Mouse (Mus musculus) heart, postnatal 0 days (tissue): ENCODE results near the gene Xrcc1. TPM values are rescaled to one million over a fixed set of nuclear protein-coding genes. Genes with fewer than 3 reads are reported as not detected.

Experiments used
- ATAC-seq: fragments of 200-750 bp; cut with Nextera tagmentation; 2 replicates; pipeline ENCODE4 v1.8.0; 2017; ENCODE audit warnings: low read depth, moderate number of reproducible peaks, moderate library complexity; ENCODE audit not compliant: insufficient read depth
- DNase-seq: peaks from one replicate; pipeline ENCODE4 v3.0.0-alpha.2; 2016; ENCODE audit warnings: low spot score
- H3K27ac ChIP-seq: fragments of 300-500 bp; sonication (generic); 2 replicates; pipeline ENCODE4 v1.5.1; 2014; ENCODE audit warnings: low read depth, mild to moderate bottlenecking
- H3K27me3 ChIP-seq: fragments of 300-500 bp; sonication (generic); 2 replicates; pipeline ENCODE4 v1.6.1; 2014; ENCODE audit warnings: low read length, mixed read lengths; ENCODE audit not compliant: control insufficient read depth, insufficient read depth
- H3K36me3 ChIP-seq: fragments of 300-500 bp; sonication (generic); replicated peaks from 2 replicates; pipeline ENCODE4 v1.6.1; 2014; ENCODE audit warnings: low read length, mixed read lengths; ENCODE audit not compliant: control insufficient read depth, insufficient read depth
- H3K4me1 ChIP-seq: fragments of 300-500 bp; sonication (generic); 2 replicates; pipeline ENCODE4 v1.6.1; 2014; ENCODE audit warnings: antibody characterized with exemption; ENCODE audit not compliant: control insufficient read depth, insufficient read depth
- H3K4me2 ChIP-seq: fragments of 300-500 bp; sonication (generic); 2 replicates; pipeline ENCODE4 v1.6.1; 2014; ENCODE audit warnings: low read depth, mild to moderate bottlenecking, low read length, moderate library complexity
- H3K4me3 ChIP-seq: fragments of 300-500 bp; sonication (generic); 2 replicates; pipeline ENCODE4 v1.5.1; 2014; ENCODE audit warnings: low read depth, low read length
- H3K9ac ChIP-seq: fragments of 300-500 bp; sonication (generic); replicated peaks from 2 replicates; pipeline ENCODE4 v1.6.1; 2014; ENCODE audit warnings: low read depth, low read length, mixed read lengths
- H3K9me3 ChIP-seq: fragments of 300-500 bp; sonication (generic); replicated peaks from 2 replicates; pipeline ENCODE4 v1.6.1; 2016; ENCODE audit warnings: low read length; ENCODE audit not compliant: control insufficient read depth
- CTCF ChIP-seq: IDR thresholded peaks from 2 replicates; pipeline ENCODE4 v1.5.1; 2016; ENCODE audit warnings: antibody characterized with exemption, control low read depth, low read depth
- EP300 ChIP-seq: IDR thresholded peaks from 2 replicates; pipeline ENCODE4 v1.6.1; 2016; ENCODE audit warnings: antibody characterized with exemption, low read depth
- WGBS: fragments of 180-500 bp; shearing (Covaris S2); extraction: QIAGEN DNeasy Blood & Tissue Kit; methylation state at CpG from one replicate; pipeline ENCODE4 v1.1.7; 2014; 5-methylcytosine and 5-hydroxymethylcytosine counted together
- polyA plus RNA-seq: library from polyadenylated mRNA; unstranded; fragments of >200 nt; fragmentation: Nextera tagmentation; extraction: Ambion mirVana; gene quantifications from 2 replicates; pipeline ENCODE4 v1.2.1, GENCODE M21; 2015
- total RNA-seq: library from RNA; depleted of rRNA; stranded (reverse); fragments of >200 nt; gene quantifications from 2 replicates; pipeline ENCODE4 v1.2.3, GENCODE M21; 2014; ENCODE audit warnings: low replicate concordance

The Xrcc1 gene
- total and polyA plus RNA-seq, 2 experiments from 2014 or later = 31.1 to 46.1 TPM

DNA sequence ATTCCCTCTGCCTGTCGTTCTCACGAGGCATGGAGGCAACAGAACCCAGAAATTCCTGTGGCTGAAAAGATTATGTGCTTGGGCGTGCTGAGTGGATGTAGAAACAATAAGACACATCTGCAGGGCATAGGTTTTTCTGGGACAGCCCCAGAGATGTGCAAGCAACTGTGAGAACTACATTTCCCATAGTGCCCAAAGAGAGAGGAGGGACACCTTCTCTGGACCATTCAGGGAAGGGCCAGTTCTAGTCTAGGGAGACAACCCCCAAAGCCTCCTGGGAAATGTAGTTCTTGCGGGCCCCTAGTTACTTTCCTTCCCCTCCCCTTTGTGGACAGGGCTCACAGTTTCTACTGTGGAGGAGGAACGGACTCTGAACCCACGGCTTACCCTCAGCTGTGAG, 61.9 kb downstream of the Xrcc1 start:
- WGBS = 49% methylated on average over 6 of the region's 6 CpGs
- peak; percentile 71 for DNase-seq

DNA sequence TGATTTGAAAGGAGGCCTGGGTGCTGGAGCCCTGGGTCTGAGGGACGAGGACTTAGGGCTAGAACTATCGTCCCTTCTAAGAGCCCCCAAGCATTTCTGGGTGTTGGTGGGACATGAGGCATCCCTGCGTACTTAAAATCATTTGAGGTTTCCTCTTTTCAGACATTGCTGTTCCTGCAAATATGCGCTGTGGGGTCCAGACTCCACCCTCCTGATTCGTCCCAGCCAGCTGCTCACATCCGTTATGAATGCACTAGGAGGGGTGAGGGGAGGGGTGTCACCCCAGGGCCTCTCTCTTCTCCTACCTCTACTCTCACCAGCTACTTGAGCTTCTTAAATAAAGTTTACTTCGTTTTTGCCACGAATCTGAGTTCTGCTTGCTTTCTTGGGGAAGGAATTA, 62.5 kb downstream of the Xrcc1 start:
- Histone ChIP-seq H3K9me3 (no peaks in the 10 kb centered on the region), H3K9ac (no peak overlapping the region), H3K27ac (no peak overlapping the region), H3K4me3 (peak overlapping the region; percentile 2; the same call in 1 of the 2 replicates), H3K4me1 (peaks cover 3% of the 10 kb centered on the region; the same call in 1 of the 2 replicates), H3K27me3 (peaks cover 43% of the 10 kb centered on the region), H3K36me3 (no peaks in the 10 kb centered on the region; the same call in 1 of the 2 replicates), H3K4me2 (no peak overlapping the region)
- DNase-seq = no peak
- ATAC-seq = no peak
- TF ChIP-seq EP300 (no peak), CTCF (no peak)
- 72% methylated on average over 8 of the region's 8 CpGs for WGBS

More for the DNA sequence above, 61.9 kb downstream of the Xrcc1 start:
- Histone ChIP-seq H3K4me2 (no peak overlapping the region), H3K27me3 (peaks cover 37% of the 10 kb centered on the region), H3K4me1 (peaks cover 3% of the 10 kb centered on the region; the same call in 1 of the 2 replicates), H3K27ac (no peak overlapping the region), H3K4me3 (peak overlapping the region; percentile 2; the same call in 1 of the 2 replicates), H3K36me3 (no peaks in the 10 kb centered on the region; the same call in 1 of the 2 replicates), H3K9ac (no peak overlapping the region), H3K9me3 (no peaks in the 10 kb centered on the region)
- no peak for TF ChIP-seq CTCF
- no peak for TF ChIP-seq EP300
- peak; percentile 74 for ATAC-seq

DNA sequence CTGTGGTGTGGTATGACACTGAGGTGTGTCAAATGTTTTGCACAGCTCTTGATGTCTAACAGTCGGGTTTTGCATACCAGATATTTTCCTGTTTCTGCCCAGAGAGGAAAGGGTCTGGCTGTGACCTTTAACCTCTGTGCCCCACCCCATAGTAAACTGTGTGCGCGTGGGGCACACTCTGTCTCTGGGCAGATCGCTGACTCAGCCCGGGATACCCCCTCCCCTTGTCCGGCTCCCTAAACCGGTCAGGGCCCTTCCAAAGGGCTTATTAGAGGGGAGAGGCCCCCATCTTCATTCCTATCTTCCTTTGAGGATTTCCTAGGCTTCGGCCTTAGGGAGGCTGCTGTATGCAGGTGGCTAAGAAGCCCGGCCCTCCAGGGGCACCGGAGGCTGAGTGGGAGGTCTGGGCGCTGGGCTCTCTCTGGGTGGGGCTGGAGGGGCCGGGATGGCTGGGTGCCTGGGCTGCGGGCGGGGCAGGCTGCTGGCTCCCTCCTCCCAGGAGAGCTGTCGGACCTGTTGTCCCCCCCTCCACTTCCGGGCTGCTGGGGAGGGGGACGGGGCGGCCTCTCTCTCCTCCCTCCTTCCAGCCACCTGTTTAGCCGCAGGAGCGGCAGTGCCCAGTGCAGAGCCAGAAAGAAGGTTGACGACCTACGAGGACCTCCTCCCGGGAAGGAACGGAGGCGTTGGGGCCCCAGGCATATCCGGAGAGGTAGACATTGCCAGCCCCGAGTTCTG, 64.2 kb downstream of the Xrcc1 start, which contains the start of gene Phldb3:
Phldb3 (plus strand) TSS at position 620 of the 735 bp plus-strand sequence.
- TF ChIP-seq CTCF (no peak), EP300 (no peak)
- Histone ChIP-seq H3K36me3 (no peaks in the 10 kb centered on the region), H3K4me2 (peak within 1 kb of the TSS; percentile 58), H3K27ac (no peak within 1 kb of the TSS), H3K27me3 (peaks cover 49% of the 10 kb centered on the region), H3K9me3 (no peaks in the 10 kb centered on the region), H3K4me3 (peak within 1 kb of the TSS; percentile 47), H3K9ac (no peak within 1 kb of the TSS), H3K4me1 (peaks cover 3% of the 10 kb centered on the region; the same call in 1 of the 2 replicates)
- no peak for DNase-seq
- WGBS = 6% methylated on average over 27 of the region's 27 CpGs
- no peak for ATAC-seq

DNA sequence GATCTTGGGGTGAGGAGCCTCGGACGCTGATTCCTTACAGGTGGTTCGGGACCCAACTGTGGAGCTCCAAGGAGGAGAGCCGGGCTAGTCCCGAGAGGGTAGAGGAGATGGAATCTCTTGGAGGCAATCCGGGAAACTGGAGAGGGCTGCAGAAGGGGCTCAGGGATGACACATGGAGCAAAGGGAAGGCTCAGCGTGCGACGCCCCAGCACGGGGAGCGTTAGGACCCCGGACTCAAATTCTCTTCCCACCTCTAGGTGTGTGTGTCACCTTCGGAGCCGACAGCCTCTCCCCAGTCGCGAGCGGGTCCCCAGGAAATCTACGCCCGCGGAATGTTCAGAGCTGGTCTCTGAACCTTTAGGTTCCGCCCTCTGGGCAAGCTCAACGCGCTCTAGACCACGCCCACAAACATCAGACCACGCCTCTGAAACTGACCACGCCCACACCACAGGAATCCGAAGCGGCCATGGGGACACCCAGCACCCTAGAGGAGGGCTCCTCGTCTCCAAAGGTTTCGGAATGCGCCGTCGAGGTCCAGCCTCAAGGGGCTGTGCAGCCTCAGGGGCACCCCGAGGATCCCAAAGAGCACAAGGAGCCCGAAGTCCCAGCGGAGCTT, 64.9 kb downstream of the Xrcc1 start:
- Histone ChIP-seq H3K9ac (no peak overlapping the region), H3K27ac (no peak overlapping the region), H3K4me2 (peak overlapping the region; percentile 58), H3K36me3 (no peaks in the 10 kb centered on the region), H3K9me3 (no peaks in the 10 kb centered on the region), H3K27me3 (peaks cover 49% of the 10 kb centered on the region), H3K4me3 (peak overlapping the region; percentile 47), H3K4me1 (peaks cover 3% of the 10 kb centered on the region; the same call in 1 of the 2 replicates)
- no peak for TF ChIP-seq CTCF
- TF ChIP-seq EP300 = no peak
- 1% methylated on average over 36 of the region's 36 CpGs for WGBS
- DNase-seq = peak; percentile 46
- ATAC-seq = peak; percentile 74

DNA sequence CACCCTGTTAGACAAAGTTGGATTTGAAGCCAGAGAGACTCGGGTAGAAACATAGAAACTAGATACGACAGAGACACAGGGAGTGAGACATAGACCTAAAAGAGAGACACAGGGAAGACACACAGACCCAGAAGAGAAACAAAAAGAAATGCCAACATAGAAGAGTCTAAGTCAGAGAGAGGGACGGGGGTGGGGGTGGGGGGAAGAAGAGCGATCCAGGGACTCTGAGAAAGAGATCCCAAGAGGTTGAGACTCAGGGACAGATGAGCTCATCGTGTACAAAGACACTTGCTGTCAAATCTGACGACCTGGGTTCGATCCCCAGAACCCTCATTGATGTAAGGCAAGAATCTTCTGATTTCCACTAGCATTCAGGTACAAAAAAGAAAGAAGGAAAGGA, 65.6 kb downstream of the Xrcc1 start:
- peak overlapping the region; percentile 58 for H3K4me2 ChIP-seq
- H3K36me3 ChIP-seq = no peaks in the 10 kb centered on the region
- H3K27me3 ChIP-seq = peaks cover 49% of the 10 kb centered on the region
- ATAC-seq = no peak
- 10% methylated on average over 7 of the region's 7 CpGs for WGBS
- DNase-seq = no peak
- H3K4me3 ChIP-seq = peak overlapping the region; percentile 47
- no peaks in the 10 kb centered on the region for H3K9me3 ChIP-seq
- peaks cover 3% of the 10 kb centered on the region; the same call in 1 of the 2 replicates for H3K4me1 ChIP-seq
- H3K27ac ChIP-seq = no peak overlapping the region
- TF ChIP-seq EP300 = no peak
- TF ChIP-seq CTCF = no peak
- H3K9ac ChIP-seq = no peak overlapping the region
